Mouse (Mus musculus) olfactory bulb, adult 2 months (tissue): Measurements from ENCODE around the gene Lsm7.

Experiments used
- CTCF ChIP-seq: fragments of 200-500 bp; IDR thresholded peaks from 2 replicates; pipeline ENCODE4 v1.5.1; 2012; ENCODE audit warnings: low read depth, mild to moderate bottlenecking, low read length, moderate library complexity; ENCODE audit not compliant: insufficient read depth
- POLR2A ChIP-seq: fragments of 200-500 bp; IDR thresholded peaks from 2 replicates; pipeline ENCODE4 v1.6.1; 2012; ENCODE audit warnings: mild to moderate bottlenecking, low read depth, low read length, moderate library complexity; ENCODE audit not compliant: insufficient read depth

GRCm38 (mm10) chr10:80826151-80827062, 28.6 kb downstream of the Lsm7 start, which contains the start of gene Oaz1:
- TF ChIP-seq POLR2A (peak; percentile 87), CTCF (no peak)
